Mouse (Mus musculus) embryonic facial prominence, embryonic 11.5 days (tissue): ENCODE data around the gene Cadm1. TPM values are rescaled to one million over a fixed set of nuclear protein-coding genes. Genes with fewer than 3 reads are reported as not detected.
A peak's percentile ranks its signal among the peaks of the same experiment; 100 is the strongest.

Experiments
- ATAC-seq: fragments of 200-750 bp; cut with Nextera tagmentation; replicated peaks from 2 replicates; pipeline ENCODE4 v1.8.0; 2017; ENCODE audit warnings: low read depth; ENCODE audit not compliant: insufficient number of reproducible peaks, low FRiP score, low TSS enrichment
- DNase-seq: peaks from one replicate; pipeline ENCODE4 v3.0.0-alpha.2; 2015; ENCODE audit warnings: low spot score
- H3K27ac ChIP-seq: fragments of 300-500 bp; sonication (generic); replicated peaks from 2 replicates; pipeline ENCODE4 v1.5.1; 2014; ENCODE audit warnings: mild to moderate bottlenecking, low read depth, low read length, control low read depth
- H3K27me3 ChIP-seq: fragments of 300-500 bp; sonication (generic); 2 replicates; pipeline ENCODE4 v1.6.1; 2014; ENCODE audit warnings: mild to moderate bottlenecking, low read length, moderate library complexity, mixed read lengths; ENCODE audit not compliant: control insufficient read depth, insufficient read depth
- H3K36me3 ChIP-seq: fragments of 300-500 bp; sonication (generic); replicated peaks from 2 replicates; pipeline ENCODE4 v1.6.1; 2014; ENCODE audit warnings: low read depth, mild to moderate bottlenecking, low read length, moderate library complexity, mixed read lengths; ENCODE audit not compliant: control insufficient read depth, insufficient read depth
- H3K4me1 ChIP-seq: fragments of 300-500 bp; sonication (generic); 2 replicates; pipeline ENCODE4 v1.6.1; 2014; ENCODE audit warnings: low read length, mixed read lengths; ENCODE audit not compliant: control insufficient read depth, insufficient read depth
- H3K4me2 ChIP-seq: fragments of 300-500 bp; sonication (generic); 2 replicates; pipeline ENCODE4 v1.6.1; 2014; ENCODE audit warnings: low read depth, mild to moderate bottlenecking, control low read depth, low read length, moderate library complexity
- H3K4me3 ChIP-seq: fragments of 300-500 bp; sonication (generic); 2 replicates; pipeline ENCODE4 v1.5.1; 2014; ENCODE audit warnings: low read depth, low read length, control low read depth
- H3K9ac ChIP-seq: fragments of 300-500 bp; sonication (generic); replicated peaks from 2 replicates; pipeline ENCODE4 v1.6.1; 2014; ENCODE audit warnings: mild to moderate bottlenecking, control low read depth, low read length
- H3K9me3 ChIP-seq: fragments of 300-500 bp; sonication (generic); replicated peaks from 2 replicates; pipeline ENCODE4 v1.6.1; 2016; ENCODE audit warnings: mild to moderate bottlenecking, low read length, inconsistent platforms, mixed read lengths; ENCODE audit not compliant: control insufficient read depth
- WGBS: fragments of 180-500 bp; shearing (Covaris S2); extraction: QIAGEN DNeasy Blood & Tissue Kit; methylation state at CpG from one replicate; pipeline ENCODE4 v1.1.7; 2014; 5-methylcytosine and 5-hydroxymethylcytosine counted together
- polyA plus RNA-seq: library from polyadenylated mRNA; unstranded; fragments of >200 nt; fragmentation: Nextera tagmentation; extraction: Ambion mirVana; gene quantifications from 2 replicates; pipeline ENCODE4 v1.2.1, GENCODE M21; 2014

Gene Cadm1
- polyA plus RNA-seq, 1 experiment from 2014 or later, result 99.3 TPM

DNA sequence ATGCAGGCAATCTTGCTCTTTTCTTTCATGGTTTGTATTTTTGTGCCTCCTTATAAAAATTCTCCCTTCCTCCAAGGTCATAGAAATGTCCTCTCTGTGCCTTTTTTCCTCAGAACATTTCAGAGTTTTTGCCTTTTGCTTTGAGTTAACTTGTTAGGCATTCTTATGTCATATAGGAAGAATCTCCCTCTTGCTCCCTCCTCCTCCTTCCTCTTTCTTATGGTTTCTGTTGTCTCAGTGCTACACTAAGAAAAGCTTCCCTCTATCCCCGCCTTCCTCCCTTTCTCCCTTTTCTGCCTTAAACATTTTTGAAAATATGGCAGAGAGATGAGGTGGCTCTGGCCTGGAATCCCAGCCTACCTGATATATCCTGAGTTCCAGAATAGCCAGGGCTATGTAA is 98.6 kb downstream of the Cadm1 start:
- DNase-seq (no peak), ATAC-seq (no peak)
- Histone ChIP-seq H3K9ac (no peak overlapping the region), H3K4me2 (no peak overlapping the region), H3K36me3 (no peaks in the 10 kb centered on the region), H3K27me3 (no peaks in the 10 kb centered on the region), H3K27ac (no peak overlapping the region), H3K9me3 (no peaks in the 10 kb centered on the region), H3K4me3 (no peak overlapping the region), H3K4me1 (no peaks in the 10 kb centered on the region)
- 88% methylated on average over 1 of the region's 1 CpGs for WGBS

GRCm38 (mm10) chr9:47634695-47635094 is 104.7 kb downstream of the Cadm1 start:
- H3K9ac ChIP-seq, result no peak overlapping the region
- H3K4me3 ChIP-seq, result no peak overlapping the region
- H3K4me2 ChIP-seq, result no peak overlapping the region
- no peaks in the 10 kb centered on the region for H3K4me1 ChIP-seq
- no peaks in the 10 kb centered on the region for H3K9me3 ChIP-seq
- H3K27me3 ChIP-seq, result no peaks in the 10 kb centered on the region
- DNase-seq (no peak), ATAC-seq (no peak)
- 81% methylated on average over 3 of the region's 3 CpGs for WGBS
- no peak overlapping the region for H3K27ac ChIP-seq
- no peaks in the 10 kb centered on the region for H3K36me3 ChIP-seq

GRCm38 (mm10) chr9:47642663-47643062 is 112.7 kb downstream of the Cadm1 start:
- no peaks in the 10 kb centered on the region for H3K27me3 ChIP-seq
- 41% methylated on average over 4 of the region's 4 CpGs for WGBS
- DNase-seq, result peak; percentile 42
- no peak for ATAC-seq
- no peak overlapping the region for H3K4me2 ChIP-seq
- no peaks in the 10 kb centered on the region for H3K9me3 ChIP-seq
- H3K9ac ChIP-seq, result no peak overlapping the region
- H3K4me3 ChIP-seq, result no peak overlapping the region
- no peaks in the 10 kb centered on the region for H3K4me1 ChIP-seq
- H3K27ac ChIP-seq, result no peak overlapping the region
- H3K36me3 ChIP-seq, result no peaks in the 10 kb centered on the region

- H3K4me1 ChIP-seq, result no peaks in the 10 kb centered on the region
- DNase-seq (no peak), ATAC-seq (no peak)
- 82% methylated on average over 2 of the region's 2 CpGs for WGBS
- no peak overlapping the region for H3K9ac ChIP-seq
- no peaks in the 10 kb centered on the region for H3K27me3 ChIP-seq
- no peaks in the 10 kb centered on the region for H3K9me3 ChIP-seq
- H3K36me3 ChIP-seq, result no peaks in the 10 kb centered on the region
- H3K27ac ChIP-seq, result no peak overlapping the region
- H3K4me3 ChIP-seq, result no peak overlapping the region
- H3K4me2 ChIP-seq, result no peak overlapping the region
Measured at GRCm38 (mm10) chr9:47645056-47645455, 115.1 kb downstream of the Cadm1 start.

DNA sequence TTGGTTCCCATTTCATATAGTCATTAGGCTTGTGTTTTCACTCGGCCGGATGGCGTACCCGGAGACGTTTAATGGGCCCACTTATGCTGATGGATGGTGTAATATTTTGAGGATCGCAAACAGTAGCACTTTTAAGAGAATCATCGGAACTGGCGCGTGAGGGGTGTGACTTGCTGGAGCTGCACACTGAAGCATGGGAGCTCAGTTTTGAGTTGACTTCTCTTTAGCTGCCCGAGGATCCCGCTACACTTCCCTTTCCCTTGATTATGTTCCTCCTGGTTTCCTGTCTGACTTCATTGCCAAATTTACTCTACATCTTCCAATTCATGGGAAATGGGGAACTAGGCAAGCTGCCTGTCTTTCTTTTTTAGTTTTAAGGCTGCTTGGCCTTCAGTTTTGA is 121.5 kb downstream of the Cadm1 start:
- WGBS, result 92% methylated on average over 11 of the region's 11 CpGs
- no peak overlapping the region for H3K27ac ChIP-seq
- no peaks in the 10 kb centered on the region for H3K9me3 ChIP-seq
- H3K4me1 ChIP-seq, result no peaks in the 10 kb centered on the region
- no peaks in the 10 kb centered on the region for H3K27me3 ChIP-seq
- no peaks in the 10 kb centered on the region for H3K36me3 ChIP-seq
- ATAC-seq (no peak), DNase-seq (no peak)
- no peak overlapping the region for H3K4me3 ChIP-seq
- no peak overlapping the region for H3K4me2 ChIP-seq
- H3K9ac ChIP-seq, result no peak overlapping the region

- Histone ChIP-seq H3K9me3 (no peaks in the 10 kb centered on the region), H3K4me3 (no peak overlapping the region), H3K36me3 (no peaks in the 10 kb centered on the region), H3K27me3 (no peaks in the 10 kb centered on the region), H3K4me1 (no peaks in the 10 kb centered on the region), H3K9ac (no peak overlapping the region), H3K4me2 (no peak overlapping the region), H3K27ac (no peak overlapping the region)
- ATAC-seq (no peak), DNase-seq (no peak)
- WGBS, result 85% methylated on average over 5 of the region's 5 CpGs
Measured at GRCm38 (mm10) chr9:47652203-47652602, 122.2 kb downstream of the Cadm1 start.

DNA sequence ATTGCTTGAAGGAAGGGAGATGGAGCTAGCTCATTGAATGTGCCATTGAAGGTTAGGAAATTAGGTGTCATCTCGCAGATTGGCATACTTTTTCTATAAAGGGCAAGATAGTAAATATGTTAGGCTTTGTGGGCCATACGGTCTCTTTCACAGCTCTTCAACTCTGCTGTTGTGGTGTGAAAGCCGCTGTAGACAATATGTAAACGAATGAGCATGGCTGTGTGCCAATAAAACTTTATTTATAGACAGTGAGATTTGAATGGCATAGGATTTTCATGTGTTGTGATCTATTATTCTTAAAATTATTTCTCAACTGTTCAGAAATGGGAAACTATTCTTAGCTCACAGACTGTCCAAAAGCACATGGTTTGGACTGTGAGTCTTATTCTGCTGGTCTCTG is 123.0 kb downstream of the Cadm1 start:
- Histone ChIP-seq H3K36me3 (no peaks in the 10 kb centered on the region), H3K27ac (no peak overlapping the region), H3K4me3 (no peak overlapping the region), H3K9me3 (no peaks in the 10 kb centered on the region), H3K27me3 (no peaks in the 10 kb centered on the region), H3K4me2 (no peak overlapping the region), H3K9ac (no peak overlapping the region), H3K4me1 (no peaks in the 10 kb centered on the region)
- DNase-seq (no peak), ATAC-seq (no peak)
- WGBS, result 92% methylated on average over 4 of the region's 4 CpGs

DNA sequence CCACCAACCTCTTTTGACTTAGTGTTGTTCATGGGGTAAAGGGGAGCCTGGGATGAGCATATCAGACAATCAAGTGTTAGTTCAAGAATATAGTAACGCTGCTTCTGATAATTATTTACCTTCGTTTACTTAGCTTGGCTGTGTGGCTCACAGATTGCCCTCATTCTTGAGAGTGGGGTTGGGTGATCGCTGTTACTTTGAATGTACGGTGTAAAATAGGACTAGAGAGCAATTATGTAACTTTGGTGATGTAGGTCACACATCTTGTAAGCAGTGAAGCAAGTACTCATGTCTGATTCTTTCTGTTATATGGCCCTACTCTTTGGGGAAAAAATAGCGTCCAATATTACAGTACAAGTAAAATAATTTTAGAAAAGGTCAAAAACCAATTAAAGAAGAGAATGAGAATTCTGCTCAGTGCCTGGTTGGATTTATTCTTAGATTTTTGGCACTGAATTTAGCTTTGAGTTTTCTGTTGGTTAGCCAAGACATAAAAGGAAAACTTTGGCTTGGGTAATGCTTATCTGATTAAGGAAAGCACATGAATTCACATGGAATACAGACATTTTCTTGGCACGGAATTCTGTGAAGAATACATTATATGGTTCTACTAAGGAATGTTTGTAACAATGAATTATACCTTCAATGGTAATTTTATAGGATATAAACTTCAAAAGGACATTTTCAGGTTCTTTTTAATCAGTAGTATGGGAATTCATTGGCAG is 129.6 kb downstream of the Cadm1 start:
- no peak overlapping the region for H3K4me3 ChIP-seq
- no peak for DNase-seq
- WGBS, result 91% methylated on average over 6 of the region's 6 CpGs
- no peaks in the 10 kb centered on the region for H3K4me1 ChIP-seq
- H3K9ac ChIP-seq, result no peak overlapping the region
- H3K36me3 ChIP-seq, result no peaks in the 10 kb centered on the region
- ATAC-seq, result no peak
- H3K4me2 ChIP-seq, result no peak overlapping the region
- no peak overlapping the region for H3K27ac ChIP-seq
- no peaks in the 10 kb centered on the region for H3K9me3 ChIP-seq
- H3K27me3 ChIP-seq, result no peaks in the 10 kb centered on the region
